Mouse (Mus musculus): ENCODE measurements around the gene Dhx30.
"Not testable (repeated sequence)": the region's sequence is repeated elsewhere in the genome, so short reads cannot be mapped to it uniquely, and the experiment has no call there.

Dhx30 gene

DNA sequence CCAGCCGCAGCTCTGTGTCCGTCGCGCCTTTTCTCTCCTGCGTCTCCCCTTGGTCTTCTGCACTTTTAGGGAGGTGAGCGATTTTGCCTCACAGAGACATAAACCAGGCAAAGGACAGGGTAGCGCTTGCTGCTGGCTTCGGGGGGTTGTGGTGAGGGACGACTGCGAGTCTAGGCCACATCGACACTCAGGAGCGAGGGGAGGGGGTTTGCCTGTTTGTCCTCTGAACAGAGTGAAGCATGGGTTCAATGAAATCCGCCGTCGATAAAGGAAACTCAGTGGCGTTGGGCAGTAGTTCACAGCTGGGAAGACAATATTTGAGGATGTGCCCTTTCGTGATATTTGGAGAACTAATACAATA lies at the start of gene Dhx30:
Gene Dhx30 (minus strand): TSS at position 52 of the 361 bp plus-strand sequence.
- DNase-seq (ENCODE audit: low spot score) = no peak

GRCm38 (mm10) chr9:110163071-110163470 lies 45.4 kb upstream of the Dhx30 start:
- DNase-seq (ENCODE audit: low spot score) = no peak

GRCm38 (mm10) chr9:110162441-110162840 lies 44.8 kb upstream of the Dhx30 start:
- no peak for DNase-seq (ENCODE audit: low spot score)

- not testable (repeated sequence) for DNase-seq (ENCODE audit: low spot score)
These were observed 42.9 kb upstream of the Dhx30 start for GRCm38 (mm10) chr9:110160486-110160885.

DNA sequence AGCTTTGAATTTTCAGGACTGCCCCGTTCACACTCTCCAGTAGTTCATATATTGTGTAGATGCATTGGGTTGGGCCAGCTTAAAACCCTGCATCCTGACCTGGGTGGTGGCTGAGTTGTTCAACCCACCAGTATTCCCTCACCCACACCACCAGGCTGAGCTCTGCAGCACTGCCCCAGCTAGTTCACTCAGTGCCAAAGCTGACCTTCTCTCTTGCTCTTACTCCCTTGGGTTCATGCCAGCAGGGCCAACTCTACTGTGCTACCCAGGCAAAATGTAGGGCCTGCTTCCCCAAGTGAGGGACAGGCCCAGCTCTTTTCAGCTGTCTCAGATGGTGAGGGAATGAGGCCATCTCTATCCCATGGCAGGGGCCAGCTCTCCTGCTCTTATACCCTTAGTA lies 41.4 kb upstream of the Dhx30 start:
- no peak for DNase-seq (ENCODE audit: low spot score)

GRCm38 (mm10) chr9:110148598-110148997 lies 31.0 kb upstream of the Dhx30 start:
- DNase-seq (ENCODE audit: low spot score) = no peak

GRCm38 (mm10) chr9:110142097-110142496 lies 24.5 kb upstream of the Dhx30 start:
- no peak for DNase-seq (ENCODE audit: low spot score)

DNA sequence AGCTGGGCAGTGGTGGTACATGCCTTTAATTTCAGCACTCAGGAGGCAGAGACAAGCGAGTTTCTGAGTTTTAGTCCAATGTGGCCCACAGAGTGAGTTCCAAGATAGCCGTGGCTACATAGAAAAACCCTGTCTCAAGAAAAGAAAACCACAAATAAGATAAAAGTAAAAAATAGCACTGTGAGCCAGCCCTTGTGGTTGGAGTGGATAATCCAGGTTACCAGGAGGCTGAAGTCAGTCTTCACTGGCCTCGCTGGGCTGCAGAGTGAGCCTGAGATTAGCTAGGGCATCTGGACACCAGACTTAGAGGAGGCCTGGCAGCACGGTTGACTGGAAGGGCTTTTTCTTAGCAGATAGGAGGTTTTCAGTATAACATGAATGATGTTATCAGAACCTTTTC lies 21.5 kb upstream of the Dhx30 start:
- DNase-seq (ENCODE audit: low spot score) = no peak

GRCm38 (mm10) chr9:110134176-110134575 lies 16.5 kb upstream of the Dhx30 start:
- no peak for DNase-seq (ENCODE audit: low spot score)

DNA sequence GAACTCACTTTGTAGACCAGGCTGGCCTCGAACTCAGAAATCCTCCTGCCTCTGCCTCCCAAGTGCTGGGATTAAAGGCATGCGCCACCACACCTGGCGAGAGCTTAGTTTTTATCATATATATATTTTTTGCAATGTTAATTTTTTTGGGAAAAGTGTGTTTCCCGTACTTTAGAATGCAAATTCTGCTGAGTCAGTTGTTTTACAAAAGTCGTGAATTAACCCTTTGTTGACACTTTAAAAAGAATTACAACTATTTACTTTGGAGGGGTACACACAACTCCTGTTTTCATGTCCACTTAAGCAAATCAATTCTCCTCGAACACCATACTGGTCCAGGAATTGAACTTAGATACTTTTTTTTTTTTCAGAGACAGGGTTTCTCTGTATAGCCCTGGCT lies 15.3 kb upstream of the Dhx30 start:
- no peak for DNase-seq (ENCODE audit: low spot score)

- DNase-seq (ENCODE audit: low spot score) = no peak
These were observed 14.6 kb upstream of the Dhx30 start for GRCm38 (mm10) chr9:110132201-110132605.

- peak; percentile 98 for DNase-seq (ENCODE audit: low spot score)
These were observed 14.0 kb upstream of the Dhx30 start for GRCm38 (mm10) chr9:110131525-110132197.

DNA sequence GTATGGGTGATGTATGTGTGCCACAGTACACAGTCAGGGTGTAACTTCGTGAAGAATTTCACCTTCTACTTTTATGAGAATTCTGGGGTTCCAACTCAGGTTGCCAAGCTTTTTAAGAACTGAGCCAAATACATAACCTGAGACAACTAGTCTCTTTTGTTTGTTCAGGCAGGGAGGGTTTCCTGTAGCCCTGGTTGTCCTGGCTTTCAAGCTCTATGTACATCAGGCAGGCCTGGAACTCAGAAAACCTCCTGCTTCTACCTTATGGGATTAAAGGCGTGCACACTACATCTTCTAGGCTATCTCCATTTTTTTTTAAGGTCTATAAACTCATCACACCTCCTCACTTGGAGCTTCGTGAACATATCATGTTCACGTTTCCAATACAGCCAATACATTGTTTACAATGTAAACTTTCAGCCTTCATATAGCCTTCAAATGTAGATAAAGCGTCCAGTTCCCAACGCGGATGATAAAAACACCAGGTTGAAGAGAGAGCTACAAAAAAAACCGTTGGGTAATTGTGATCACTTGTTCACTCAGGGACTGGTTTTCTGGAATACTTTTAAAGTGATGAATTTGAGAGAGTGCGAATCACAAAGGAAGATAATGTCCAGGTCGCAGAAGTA lies 13.4 kb upstream of the Dhx30 start:
- no peak for DNase-seq (ENCODE audit: low spot score)

DNA sequence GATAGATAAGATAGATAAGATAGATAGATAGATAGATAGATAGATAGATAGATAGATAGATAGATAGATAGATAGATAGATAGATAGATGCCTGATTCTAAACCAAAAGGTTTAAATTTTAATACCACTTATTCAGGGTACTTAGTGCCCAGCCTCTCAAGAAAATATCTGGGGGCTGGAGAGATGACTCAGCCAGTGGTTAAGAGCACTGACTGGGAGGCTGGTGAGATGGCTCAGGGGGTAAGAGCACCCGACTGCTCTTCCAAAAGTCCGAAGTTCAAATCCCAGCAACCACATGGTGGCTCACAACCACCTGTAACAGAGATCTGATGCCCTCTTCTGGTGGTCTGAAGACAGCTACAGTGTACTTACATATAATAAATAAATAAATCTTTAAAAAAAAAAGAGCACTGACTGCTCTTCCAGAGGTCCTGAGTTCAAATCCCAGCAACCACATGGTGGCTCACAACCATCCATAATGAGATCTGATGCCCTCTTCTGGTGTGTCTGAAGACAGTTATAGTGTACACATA lies 6.4 kb upstream of the Dhx30 start:
- not testable (repeated sequence) for DNase-seq (ENCODE audit: low spot score)

- no peak for DNase-seq (ENCODE audit: low spot score)
These were observed 5.7 kb upstream of the Dhx30 start for GRCm38 (mm10) chr9:110123322-110123721.

DNA sequence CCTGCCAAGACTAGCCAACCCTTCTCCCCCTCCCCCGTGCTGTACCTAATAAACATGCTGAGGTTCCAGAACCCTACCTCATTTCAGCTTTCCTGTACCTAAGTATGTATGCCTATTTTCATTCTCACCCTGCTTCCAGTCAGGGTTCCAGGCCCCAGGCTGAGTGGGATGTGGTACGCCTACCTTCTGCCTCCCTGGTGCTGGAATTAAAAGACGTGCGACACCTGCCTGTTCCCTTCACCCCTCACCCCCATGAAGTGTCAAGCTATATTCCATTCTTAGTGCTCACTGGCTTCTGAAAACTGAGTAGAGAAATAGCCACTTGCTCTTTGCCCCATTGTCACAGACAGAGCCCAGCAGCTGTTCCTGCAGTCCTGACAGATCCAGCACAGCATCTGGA lies 3.8 kb upstream of the Dhx30 start:
- DNase-seq (ENCODE audit: low spot score) = no peak

DNA sequence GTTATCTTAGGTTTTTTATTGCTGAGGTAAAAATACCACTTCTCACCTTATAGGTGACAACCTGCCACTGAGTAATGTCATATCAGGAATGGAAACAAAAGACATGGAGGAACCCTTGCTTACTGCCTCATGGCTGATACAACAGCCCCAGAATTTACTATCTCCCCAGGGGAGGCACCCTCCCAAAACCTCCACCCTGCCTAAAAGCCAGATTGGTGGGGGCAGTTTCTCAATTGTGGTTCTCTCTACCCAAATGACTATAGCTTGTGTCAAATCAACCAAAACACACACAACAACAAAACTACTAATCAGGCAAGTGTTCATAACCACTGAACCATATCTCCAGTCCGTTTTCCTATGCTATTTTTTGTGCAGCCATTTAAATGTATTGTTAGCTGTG lies 619 bp upstream of the Dhx30 start:
- no peak for DNase-seq (ENCODE audit: low spot score)

DNA sequence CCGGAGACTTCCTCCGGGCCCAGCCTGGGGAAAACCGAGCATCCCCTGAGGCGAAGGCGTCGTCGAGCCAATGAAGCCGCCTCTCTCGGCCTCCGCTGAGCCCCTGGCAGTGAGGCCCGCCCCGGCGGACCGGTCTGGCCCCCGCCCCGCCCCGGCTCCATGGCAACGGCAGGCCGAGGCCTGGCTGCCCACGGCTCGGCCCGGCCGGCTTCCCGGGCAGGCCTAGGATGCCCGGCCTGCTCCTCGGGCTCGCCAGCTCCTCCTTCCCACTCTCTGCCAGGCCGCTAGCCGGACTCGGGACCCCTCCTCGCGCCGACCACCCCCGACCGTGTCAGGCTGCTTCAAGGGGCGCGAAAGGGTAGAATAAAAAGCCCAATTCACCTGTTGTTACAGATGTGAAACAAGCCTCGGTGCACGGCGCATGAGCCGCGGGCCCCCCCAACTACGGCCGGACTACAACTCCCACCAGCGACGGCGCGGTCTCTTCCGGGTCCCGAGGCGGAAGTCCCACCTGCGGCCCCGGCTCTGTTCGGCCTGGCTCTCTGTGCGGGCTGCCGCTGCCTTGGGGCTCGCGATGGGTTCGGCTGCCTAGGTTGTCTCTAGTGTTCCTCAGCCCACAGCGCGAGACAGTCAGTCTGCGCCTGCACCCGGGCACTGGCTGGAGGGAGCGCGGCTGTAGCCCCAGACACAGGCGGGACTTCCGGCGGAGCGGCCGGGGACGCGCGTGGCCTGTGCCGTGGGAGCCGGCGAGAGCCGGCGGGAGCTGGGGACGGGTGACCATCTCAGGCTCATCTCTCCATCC lies 452 bp downstream of the Dhx30 start, which contains the start of gene Smarcc1:
Gene Smarcc1 (plus strand): TSS at position 732 of the 802 bp plus-strand sequence.
- peak; percentile 81 for DNase-seq (ENCODE audit: low spot score)

- no peak for DNase-seq (ENCODE audit: low spot score)
These were observed 1.2 kb downstream of the Dhx30 start for GRCm38 (mm10) chr9:110116353-110116976.

- peak; percentile 83 for DNase-seq (ENCODE audit: low spot score)
These were observed 16.7 kb downstream of the Dhx30 start for GRCm38 (mm10) chr9:110100627-110101600.

DNA sequence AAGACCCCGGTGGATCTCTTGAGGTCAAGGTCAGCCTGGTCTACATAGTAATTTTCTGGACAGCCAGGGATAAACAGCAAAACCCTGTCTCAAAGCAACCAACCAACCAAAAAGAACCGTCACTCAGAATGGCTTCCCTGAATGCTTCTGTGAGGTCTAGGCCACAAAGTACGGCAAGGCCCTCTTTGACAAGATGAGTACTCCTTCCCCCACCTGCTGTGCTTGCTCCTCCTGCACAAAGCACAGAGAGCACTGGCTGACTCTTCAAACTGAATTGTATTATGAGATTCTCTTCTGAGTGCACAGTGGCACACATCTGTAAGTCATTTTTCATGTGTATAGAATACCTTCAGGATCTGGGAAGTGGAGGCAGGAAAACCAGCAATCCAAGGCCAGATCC lies 19.8 kb downstream of the Dhx30 start:
- DNase-seq (ENCODE audit: low spot score) = no peak

Data from left cerebral cortex, adult 11 months (tissue).